Mouse (Mus musculus): ENCODE data around the gene Pgm2.

Gene Pgm2

GRCm38 (mm10) chr5:64136325-64136724 is 43.6 kb downstream of the Pgm2 start:
- DNase-seq (ENCODE audit: extremely low read depth, insufficient read length, low spot score), result no peak

GRCm38 (mm10) chr5:64140202-64140601 is 47.5 kb downstream of the Pgm2 start:
- no peak for DNase-seq (ENCODE audit: extremely low read depth, insufficient read length, low spot score)

GRCm38 (mm10) chr5:64144315-64144714 is 51.6 kb downstream of the Pgm2 start:
- DNase-seq (ENCODE audit: extremely low read depth, insufficient read length, low spot score), result no peak

GRCm38 (mm10) chr5:64146384-64147005 is 53.7 kb downstream of the Pgm2 start:
- DNase-seq (ENCODE audit: extremely low read depth, insufficient read length, low spot score), result peak; percentile 54

GRCm38 (mm10) chr5:64149184-64150127 is 56.7 kb downstream of the Pgm2 start:
- no peak for DNase-seq (ENCODE audit: extremely low read depth, insufficient read length, low spot score)

- no peak for DNase-seq (ENCODE audit: extremely low read depth, insufficient read length, low spot score)
Observed at GRCm38 (mm10) chr5:64153319-64153718, 60.6 kb downstream of the Pgm2 start.

- DNase-seq (ENCODE audit: extremely low read depth, insufficient read length, low spot score), result no peak
Observed at GRCm38 (mm10) chr5:64155861-64156550, 63.3 kb downstream of the Pgm2 start, which contains the start of gene Tbc1d1. Gene Tbc1d1, plus strand, starts transcription at chr5:64156305.

- no peak for DNase-seq (ENCODE audit: extremely low read depth, insufficient read length, low spot score)
Observed at GRCm38 (mm10) chr5:64156579-64156978, 63.8 kb downstream of the Pgm2 start.

GRCm38 (mm10) chr5:64157926-64158325 is 65.2 kb downstream of the Pgm2 start:
- no peak for DNase-seq (ENCODE audit: extremely low read depth, insufficient read length, low spot score)

GRCm38 (mm10) chr5:64158501-64158900 is 65.8 kb downstream of the Pgm2 start:
- DNase-seq (ENCODE audit: extremely low read depth, insufficient read length, low spot score), result no peak

- no peak for DNase-seq (ENCODE audit: extremely low read depth, insufficient read length, low spot score)
Observed at GRCm38 (mm10) chr5:64159065-64159780, 66.5 kb downstream of the Pgm2 start.

GRCm38 (mm10) chr5:64159781-64160704 is 67.3 kb downstream of the Pgm2 start:
- peak; percentile 86 for DNase-seq (ENCODE audit: extremely low read depth, insufficient read length, low spot score)

GRCm38 (mm10) chr5:64160705-64161391 is 68.1 kb downstream of the Pgm2 start:
- no peak for DNase-seq (ENCODE audit: extremely low read depth, insufficient read length, low spot score)

GRCm38 (mm10) chr5:64161917-64162316 is 69.2 kb downstream of the Pgm2 start:
- DNase-seq (ENCODE audit: extremely low read depth, insufficient read length, low spot score), result no peak

- no peak for DNase-seq (ENCODE audit: extremely low read depth, insufficient read length, low spot score)
Observed at GRCm38 (mm10) chr5:64162582-64162981, 69.8 kb downstream of the Pgm2 start.

- no peak for DNase-seq (ENCODE audit: extremely low read depth, insufficient read length, low spot score)
Observed at GRCm38 (mm10) chr5:64164414-64164813, 71.7 kb downstream of the Pgm2 start.

GRCm38 (mm10) chr5:64165826-64166225 is 73.1 kb downstream of the Pgm2 start:
- no peak for DNase-seq (ENCODE audit: extremely low read depth, insufficient read length, low spot score)

GRCm38 (mm10) chr5:64168990-64169540 is 76.3 kb downstream of the Pgm2 start:
- DNase-seq (ENCODE audit: extremely low read depth, insufficient read length, low spot score), result no peak

- DNase-seq (ENCODE audit: extremely low read depth, insufficient read length, low spot score), result no peak
Observed at GRCm38 (mm10) chr5:64172884-64173283, 80.1 kb downstream of the Pgm2 start.

Measured in 3134 (cell line).